Mouse (Mus musculus) kidney, adult 2 months (tissue): ENCODE measurements around the gene Olfr1411.

Experiments used
- CTCF ChIP-seq: fragments of 200-500 bp; conservative IDR thresholded peaks from 2 replicates; pipeline ENCODE4 v1.5.1; 2011; ENCODE audit warnings: low read depth, mild to moderate bottlenecking, control low read depth, low read length, moderate library complexity, mixed read lengths; ENCODE audit not compliant: insufficient read depth, insufficient read length
- POLR2A ChIP-seq: fragments of 200-500 bp; IDR thresholded peaks from one replicate; pipeline ENCODE4 v1.6.1; 2011; ENCODE audit warnings: low read depth, low read length, control low read depth

DNA sequence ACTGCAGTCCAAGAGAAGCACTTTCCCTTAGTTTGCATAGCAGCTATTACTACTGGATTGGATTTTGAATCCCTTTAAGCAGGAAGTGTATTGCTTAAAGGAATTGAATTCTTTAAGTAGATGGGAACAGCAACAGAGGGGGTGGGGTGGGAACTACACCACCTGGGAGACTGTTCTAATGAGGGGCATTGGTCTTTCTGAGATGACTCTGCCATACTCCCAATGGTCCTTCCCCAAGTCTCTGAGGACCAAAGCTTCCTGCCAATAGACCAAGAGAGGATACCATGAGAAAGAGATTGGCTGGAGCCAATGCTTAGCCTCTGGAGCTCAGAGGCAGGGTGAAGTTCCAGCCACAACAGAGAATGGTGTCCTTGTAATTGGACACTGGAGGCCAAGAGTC lies at the start of gene Olfr1411:
- TF ChIP-seq CTCF (no peak), POLR2A (no peak)
